Mouse (Mus musculus): ENCODE data around the gene Tspan17. TPM values are rescaled to one million over a fixed set of nuclear protein-coding genes. Genes with fewer than 3 reads are reported as not detected.

Gene Tspan17
- polyA plus RNA-seq (2015; fragmentation: Nextera tagmentation; extraction: Ambion mirVana) = 69.2 and 80.8 TPM in 2 replicates

GRCm38 (mm10) chr13:54788740-54789560 lies at the start of gene Tspan17:
TSS of gene Tspan17 (plus strand) at chr13:54789377.
- H3K4me1 ChIP-seq (replicated peaks) = peaks cover 20% of the 10 kb centered on the region
- H3K4me2 ChIP-seq = peak within 1 kb of the TSS; percentile 94
- WGBS = 3% methylated on average over 47 of the region's 49 CpGs
- peaks cover 16% of the 10 kb centered on the region for H3K27me3 ChIP-seq
- peak within 1 kb of the TSS; percentile 57 for H3K4me3 ChIP-seq
- H3K9ac ChIP-seq = peak within 1 kb of the TSS; percentile 67
- H3K27ac ChIP-seq (replicated peaks) = peak within 1 kb of the TSS; percentile 46
- peak; percentile 82 for ATAC-seq (ENCODE audit: low read depth)
- H3K36me3 ChIP-seq = no peaks in the 10 kb centered on the region
- H3K9me3 ChIP-seq = no peaks in the 10 kb centered on the region

- no peak overlapping the region for H3K4me3 ChIP-seq
- no peaks in the 10 kb centered on the region for H3K9me3 ChIP-seq
- peak overlapping the region; percentile 53 for H3K9ac ChIP-seq
- peak overlapping the region; percentile 78 for H3K4me2 ChIP-seq
- H3K27me3 ChIP-seq = peaks cover 4% of the 10 kb centered on the region; the same call in 1 of the 2 replicates
- no peak for ATAC-seq (ENCODE audit: low read depth)
- H3K27ac ChIP-seq (replicated peaks) = no peak overlapping the region
- 41% methylated on average over 6 of the region's 6 CpGs for WGBS
- peaks cover 54% of the 10 kb centered on the region for H3K4me1 ChIP-seq (replicated peaks)
- peaks cover 18% of the 10 kb centered on the region; the same call in 1 of the 2 replicates for H3K36me3 ChIP-seq
These were observed 43.1 kb upstream of the Tspan17 start for GRCm38 (mm10) chr13:54746110-54746509.

GRCm38 (mm10) chr13:54746896-54747295 lies 42.3 kb upstream of the Tspan17 start:
- Histone ChIP-seq H3K27ac (replicated peaks) (no peak overlapping the region), H3K9me3 (no peaks in the 10 kb centered on the region), H3K36me3 (peaks cover 10% of the 10 kb centered on the region; the same call in 1 of the 2 replicates), H3K27me3 (peaks cover 9% of the 10 kb centered on the region), H3K4me3 (peak overlapping the region; percentile 13; the same call in 1 of the 2 replicates), H3K4me2 (peak overlapping the region; percentile 78), H3K9ac (peak overlapping the region; percentile 90), H3K4me1 (replicated peaks) (peaks cover 54% of the 10 kb centered on the region)
- 41% methylated on average over 10 of the region's 10 CpGs for WGBS
- no peak for ATAC-seq (ENCODE audit: low read depth)

GRCm38 (mm10) chr13:54748190-54748589 lies 41.0 kb upstream of the Tspan17 start:
- Histone ChIP-seq H3K9ac (peak overlapping the region; percentile 90), H3K27me3 (peaks cover 20% of the 10 kb centered on the region), H3K4me2 (peak overlapping the region; percentile 78), H3K4me1 (replicated peaks) (peaks cover 58% of the 10 kb centered on the region), H3K9me3 (no peaks in the 10 kb centered on the region), H3K36me3 (peaks cover 9% of the 10 kb centered on the region; the same call in 1 of the 2 replicates), H3K27ac (replicated peaks) (peak overlapping the region; percentile 92), H3K4me3 (peak overlapping the region; percentile 61)
- WGBS = 86% methylated on average over 8 of the region's 8 CpGs
- no peak for ATAC-seq (ENCODE audit: low read depth)

GRCm38 (mm10) chr13:54748721-54749060 lies 40.5 kb upstream of the Tspan17 start:
- 29% methylated on average over 10 of the region's 10 CpGs for WGBS
- peak overlapping the region; percentile 92 for H3K27ac ChIP-seq (replicated peaks)
- peak overlapping the region; percentile 90 for H3K9ac ChIP-seq
- peak overlapping the region; percentile 78 for H3K4me2 ChIP-seq
- peak; percentile 37 for ATAC-seq (ENCODE audit: low read depth)
- peaks cover 9% of the 10 kb centered on the region; the same call in 1 of the 2 replicates for H3K36me3 ChIP-seq
- no peaks in the 10 kb centered on the region for H3K9me3 ChIP-seq
- H3K4me1 ChIP-seq (replicated peaks) = peaks cover 60% of the 10 kb centered on the region
- H3K27me3 ChIP-seq = peaks cover 23% of the 10 kb centered on the region
- H3K4me3 ChIP-seq = peak overlapping the region; percentile 61

- peak overlapping the region; percentile 90 for H3K9ac ChIP-seq
- 1% methylated on average over 28 of the region's 100 CpGs for WGBS
- H3K9me3 ChIP-seq = no peaks in the 10 kb centered on the region
- H3K27ac ChIP-seq (replicated peaks) = peak overlapping the region; percentile 92
- ATAC-seq (ENCODE audit: low read depth) = peak; percentile 90
- H3K4me2 ChIP-seq = peak overlapping the region; percentile 78
- H3K4me3 ChIP-seq = peak overlapping the region; percentile 61
- H3K4me1 ChIP-seq (replicated peaks) = peaks cover 66% of the 10 kb centered on the region
- H3K27me3 ChIP-seq = peaks cover 23% of the 10 kb centered on the region
- H3K36me3 ChIP-seq = peaks cover 4% of the 10 kb centered on the region; the same call in 1 of the 2 replicates
These were observed 39.9 kb upstream of the Tspan17 start for GRCm38 (mm10) chr13:54749061-54749863.

- 2% methylated on average over 29 of the region's 29 CpGs for WGBS
- Histone ChIP-seq H3K9me3 (no peaks in the 10 kb centered on the region), H3K27me3 (peaks cover 23% of the 10 kb centered on the region), H3K27ac (replicated peaks) (peak within 1 kb of the TSS; percentile 92), H3K9ac (peak within 1 kb of the TSS; percentile 90), H3K4me2 (peak within 1 kb of the TSS; percentile 78), H3K4me1 (replicated peaks) (peaks cover 68% of the 10 kb centered on the region), H3K4me3 (peak within 1 kb of the TSS; percentile 61), H3K36me3 (peaks cover 3% of the 10 kb centered on the region; the same call in 1 of the 2 replicates)
- ATAC-seq (ENCODE audit: low read depth) = peak; percentile 68
These were observed 39.2 kb upstream of the Tspan17 start, which contains the start of gene Gprin1 for GRCm38 (mm10) chr13:54749864-54750411. TSS of gene Gprin1 (minus strand) at chr13:54749874.

- Histone ChIP-seq H3K36me3 (peaks cover 3% of the 10 kb centered on the region; the same call in 1 of the 2 replicates), H3K27ac (replicated peaks) (no peak overlapping the region), H3K9ac (no peak overlapping the region), H3K4me3 (no peak overlapping the region), H3K4me1 (replicated peaks) (peaks cover 68% of the 10 kb centered on the region), H3K27me3 (peaks cover 23% of the 10 kb centered on the region), H3K9me3 (no peaks in the 10 kb centered on the region), H3K4me2 (peak overlapping the region; percentile 78)
- ATAC-seq (ENCODE audit: low read depth) = no peak
- WGBS = 2% methylated on average over 8 of the region's 8 CpGs
These were observed 38.5 kb upstream of the Tspan17 start for GRCm38 (mm10) chr13:54750699-54751098.

- ATAC-seq (ENCODE audit: low read depth) = no peak
- 66% methylated on average over 10 of the region's 10 CpGs for WGBS
- no peaks in the 10 kb centered on the region for H3K9me3 ChIP-seq
- H3K36me3 ChIP-seq = peaks cover 3% of the 10 kb centered on the region; the same call in 1 of the 2 replicates
- no peak overlapping the region for H3K4me2 ChIP-seq
- H3K27me3 ChIP-seq = peaks cover 29% of the 10 kb centered on the region
- no peak overlapping the region for H3K27ac ChIP-seq (replicated peaks)
- H3K4me3 ChIP-seq = no peak overlapping the region
- H3K4me1 ChIP-seq (replicated peaks) = peaks cover 68% of the 10 kb centered on the region
- H3K9ac ChIP-seq = no peak overlapping the region
These were observed 36.5 kb upstream of the Tspan17 start for GRCm38 (mm10) chr13:54752656-54753055.

GRCm38 (mm10) chr13:54753733-54754132 lies 35.4 kb upstream of the Tspan17 start:
- Histone ChIP-seq H3K9ac (peak overlapping the region; percentile 31; the same call in 1 of the 2 replicates), H3K4me3 (no peak overlapping the region), H3K4me1 (replicated peaks) (peaks cover 66% of the 10 kb centered on the region), H3K4me2 (no peak overlapping the region), H3K9me3 (no peaks in the 10 kb centered on the region), H3K27ac (replicated peaks) (0 out of 2 replicates have a peak overlapping the region, but pooled peaks have one; percentile 52), H3K36me3 (no peaks in the 10 kb centered on the region), H3K27me3 (peaks cover 29% of the 10 kb centered on the region)
- no peak for ATAC-seq (ENCODE audit: low read depth)
- WGBS = 65% methylated on average over 6 of the region's 6 CpGs

GRCm38 (mm10) chr13:54754169-54755080 lies 34.8 kb upstream of the Tspan17 start:
- no peaks in the 10 kb centered on the region for H3K9me3 ChIP-seq
- peaks cover 29% of the 10 kb centered on the region for H3K27me3 ChIP-seq
- no peaks in the 10 kb centered on the region for H3K36me3 ChIP-seq
- no peak for ATAC-seq (ENCODE audit: low read depth)
- H3K27ac ChIP-seq (replicated peaks) = peak overlapping the region; percentile 80; the same call in 1 of the 2 replicates
- H3K4me2 ChIP-seq = no peak overlapping the region
- H3K4me3 ChIP-seq = no peak overlapping the region
- H3K9ac ChIP-seq = peak overlapping the region; percentile 31; the same call in 1 of the 2 replicates
- H3K4me1 ChIP-seq (replicated peaks) = peaks cover 70% of the 10 kb centered on the region
- WGBS = 36% methylated on average over 12 of the region's 12 CpGs

All from neural tube, embryonic 13.5 days (tissue).